Mouse (Mus musculus): Measurements from ENCODE around the gene Piezo1. TPM values are rescaled to one million over a fixed set of nuclear protein-coding genes. Genes with fewer than 3 reads are reported as not detected.

The Piezo1 gene
- polyA plus RNA-seq, 1 experiment from 2014 or later = 253 TPM

- in situ Hi-C loops (cut with MboI; ENCODE audit: low pct_unique_long_range_greater_than_20kb) = no loop called here
- no peaks in the 10 kb centered on the region for H3K27me3 ChIP-seq
- ATAC-seq (peak; percentile 49), DNase-seq (ENCODE audit: low read depth, low spot score) (peak; percentile 33)
- CTCF ChIA-PET = interaction anchor here (0.7 to 1.3 kb wide), 2 partner anchors 14 to 35 kb away, joined by 3 read pairs; no protein-coding TSS in a partner anchor
- POLR2A ChIA-PET = interaction anchor here (0.8 to 2.3 kb wide), 4 partner anchors 11 to 43 kb away, joined by 3 to 10 read pairs (median 4); partner anchors contain the start of gene Cyba
- no peak for TF ChIP-seq CTCF (IDR thresholded peaks at IDR 0.05)
Observed at GRCm38 (mm10) chr8:122475580-122476320, 75.4 kb downstream of the Piezo1 start, which contains the start of the genes Rnf166 and Ctu2. Rnf166 (minus strand) TSS chr8:122476064. Ctu2 (plus strand) TSS chr8:122476143.

DNA sequence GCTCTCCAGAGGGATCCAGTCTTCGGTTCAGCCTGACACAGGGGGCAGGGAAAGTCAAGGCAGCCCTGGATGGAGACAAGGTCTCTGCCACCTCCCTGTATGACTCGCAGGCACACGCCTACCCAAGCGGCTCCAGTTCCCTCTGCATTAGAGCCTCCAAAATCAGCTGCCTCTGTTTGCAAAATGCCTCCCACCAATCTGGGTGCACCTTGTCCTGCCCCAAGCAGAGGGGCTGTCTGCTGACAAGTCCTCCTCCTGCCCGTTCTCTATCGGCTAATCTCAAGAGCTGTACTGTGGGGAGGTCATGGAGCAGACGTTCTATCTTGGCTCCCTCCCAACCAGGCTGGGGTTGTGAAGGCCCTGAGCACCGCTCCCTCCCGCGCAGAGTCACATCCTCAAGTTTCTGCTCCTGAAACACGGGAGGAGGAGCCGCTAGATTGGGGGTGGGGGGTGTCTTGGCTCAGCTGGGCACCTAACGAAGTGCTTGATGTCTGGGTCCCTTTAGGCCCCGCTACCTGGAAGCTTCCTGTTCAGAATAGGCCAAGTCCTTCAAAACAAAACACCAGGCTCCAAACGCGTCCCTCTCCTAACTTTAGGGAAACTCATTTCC is 76.1 kb downstream of the Piezo1 start:
- DNase-seq (ENCODE audit: low read depth, low spot score) (no peak), ATAC-seq (no peak)
- no peaks in the 10 kb centered on the region for H3K27me3 ChIP-seq
- in situ Hi-C loops (cut with MboI; ENCODE audit: low pct_unique_long_range_greater_than_20kb) = no loop called here
- TF ChIP-seq CTCF (IDR thresholded peaks at IDR 0.05) = no peak
- CTCF ChIA-PET = interaction anchor here (0.7 to 1.5 kb wide), 3 partner anchors 11 to 34 kb away, joined by 3 to 5 read pairs (median 3); no protein-coding TSS in a partner anchor
- POLR2A ChIA-PET = interaction anchor here (0.7 to 2.3 kb wide), 6 partner anchors 12 to 77 kb away, joined by 3 to 10 read pairs (median 4); partner anchors contain the start of gene Cyba

DNA sequence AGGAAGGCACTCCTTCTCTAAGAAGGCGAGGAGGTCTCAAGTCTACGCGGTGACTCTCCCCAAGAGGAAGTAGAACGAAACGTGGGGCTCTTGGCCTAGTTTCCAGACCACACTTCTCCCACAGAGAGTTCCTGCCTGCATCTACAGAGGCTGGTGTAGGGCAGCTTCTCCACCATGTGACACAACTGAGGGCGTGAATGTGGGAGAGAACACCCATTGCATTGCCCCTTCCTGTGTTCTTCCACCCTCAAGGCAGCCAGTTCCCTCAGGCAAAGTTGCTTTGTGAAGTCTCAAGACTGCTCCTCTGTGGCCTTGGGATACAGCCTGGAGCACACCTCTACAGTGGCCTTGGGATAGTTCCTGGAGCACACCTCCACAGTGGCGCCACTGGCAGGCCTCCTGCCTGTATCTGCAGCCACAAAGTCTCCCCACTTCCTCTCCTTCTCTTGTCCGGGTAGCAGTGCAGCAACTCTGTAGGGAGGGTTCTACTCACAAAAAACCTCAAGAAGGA is 77.2 kb downstream of the Piezo1 start:
- in situ Hi-C loops (cut with MboI; ENCODE audit: low pct_unique_long_range_greater_than_20kb) = no loop called here
- ATAC-seq = no peak
- H3K27me3 ChIP-seq = no peaks in the 10 kb centered on the region
- ChIA-PET POLR2A (interaction anchor here (0.7 to 2.3 kb wide), 4 partner anchors 10 to 50 kb away, joined by 3 to 10 read pairs (median 7); partner anchors contain the start of gene Mvd), CTCF (interaction anchor here (1.5 kb wide), 1 partner anchor 10 kb away, joined by 5 read pairs; no protein-coding TSS in a partner anchor)
- TF ChIP-seq CTCF (IDR thresholded peaks at IDR 0.05) = no peak
- no peak for DNase-seq (ENCODE audit: low read depth, low spot score)

DNA sequence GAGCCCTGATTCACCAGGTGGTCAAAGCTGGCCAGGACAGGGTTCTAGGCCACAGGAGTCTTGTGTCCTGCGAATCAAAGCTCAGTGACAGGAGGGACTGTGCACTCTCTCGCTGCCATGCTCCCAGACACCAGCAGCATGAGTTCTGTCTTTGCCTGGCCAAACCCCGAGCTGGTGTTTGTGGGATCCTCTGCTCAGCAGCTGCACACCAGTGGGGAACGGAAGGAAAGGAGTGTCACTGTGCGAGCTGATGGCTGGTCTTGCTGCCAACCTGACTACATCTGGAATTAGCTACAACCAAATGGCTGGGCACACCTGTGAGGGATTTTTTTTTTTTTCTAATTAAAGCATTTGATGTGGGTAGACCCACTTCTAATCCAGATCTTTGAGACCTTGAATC is 80.4 kb downstream of the Piezo1 start:
- in situ Hi-C loops (cut with MboI; ENCODE audit: low pct_unique_long_range_greater_than_20kb) = no loop called here
- no peaks in the 10 kb centered on the region for H3K27me3 ChIP-seq
- ChIA-PET CTCF (interaction anchor here (1.1 kb wide), 1 partner anchor 27 kb away, joined by 5 read pairs; no protein-coding TSS in a partner anchor), POLR2A (interaction anchor here (0.7 kb wide), 1 partner anchor 565 kb away, joined by 5 read pairs; no protein-coding TSS in a partner anchor)
- no peak for TF ChIP-seq CTCF (IDR thresholded peaks at IDR 0.05)
- DNase-seq (ENCODE audit: low read depth, low spot score) = no peak
- no peak for ATAC-seq

- H3K27me3 ChIP-seq = no peaks in the 10 kb centered on the region
- DNase-seq (ENCODE audit: low read depth, low spot score) (no peak), ATAC-seq (no peak)
- in situ Hi-C loops (cut with MboI; ENCODE audit: low pct_unique_long_range_greater_than_20kb) = no loop called here
- TF ChIP-seq CTCF (IDR thresholded peaks at IDR 0.05) = no peak
- POLR2A ChIA-PET = no interaction called here
- CTCF ChIA-PET = interaction anchor here (1.0 kb wide), 1 partner anchor 25 kb away, joined by 3 read pairs; no protein-coding TSS in a partner anchor
Observed at GRCm38 (mm10) chr8:122469965-122470364, 81.2 kb downstream of the Piezo1 start.

DNA sequence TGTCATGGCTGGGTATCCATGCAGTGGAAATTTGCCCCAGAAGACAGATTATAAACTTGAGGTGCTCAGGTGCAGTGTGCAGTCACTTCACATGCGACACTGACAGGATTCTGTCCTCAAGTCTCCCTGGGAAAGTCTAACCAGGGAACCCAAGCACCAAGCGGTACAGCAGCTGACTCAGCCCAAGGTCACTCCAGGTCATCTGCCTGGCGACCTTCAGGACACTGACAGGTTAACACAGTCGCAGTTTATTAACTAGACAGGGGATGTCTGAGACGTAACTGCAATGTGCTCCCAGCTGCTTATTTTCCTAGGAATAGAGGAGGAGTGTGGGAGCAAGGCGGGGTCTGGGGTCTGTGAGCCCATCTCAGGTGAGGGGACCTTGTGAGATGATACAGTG is 81.7 kb downstream of the Piezo1 start:
- DNase-seq (ENCODE audit: low read depth, low spot score) (no peak), ATAC-seq (no peak)
- ChIA-PET CTCF (interaction anchor here (1.0 kb wide), 1 partner anchor 25 kb away, joined by 3 read pairs; no protein-coding TSS in a partner anchor), POLR2A (no interaction called here)
- in situ Hi-C loops (cut with MboI; ENCODE audit: low pct_unique_long_range_greater_than_20kb) = no loop called here
- TF ChIP-seq CTCF (IDR thresholded peaks at IDR 0.05) = no peak
- H3K27me3 ChIP-seq = no peaks in the 10 kb centered on the region

DNA sequence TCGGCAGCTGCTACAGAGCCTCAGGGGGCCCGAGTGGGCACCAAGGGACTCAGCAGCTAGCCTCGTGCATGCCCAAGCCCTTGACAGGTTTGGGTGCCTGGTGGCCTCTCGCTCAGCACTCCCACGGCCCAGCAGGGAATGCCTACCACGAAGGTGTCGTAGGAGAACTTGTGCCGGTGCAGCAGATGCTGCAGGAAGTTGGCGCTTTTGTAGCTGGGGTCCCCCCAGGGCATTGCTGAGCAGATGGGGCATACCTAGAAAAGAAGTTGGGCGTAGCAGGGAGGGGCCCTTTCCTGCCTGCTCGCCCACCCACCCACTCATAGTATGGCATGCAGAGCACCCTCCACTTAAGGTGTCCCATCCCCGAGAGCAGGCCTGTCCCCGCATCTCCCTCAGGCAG is 83.3 kb downstream of the Piezo1 start:
- DNase-seq (ENCODE audit: low read depth, low spot score) (no peak), ATAC-seq (no peak)
- in situ Hi-C loops (cut with MboI; ENCODE audit: low pct_unique_long_range_greater_than_20kb) = no loop called here
- ChIA-PET POLR2A (no interaction called here), CTCF (no interaction called here)
- no peaks in the 10 kb centered on the region for H3K27me3 ChIP-seq
- no peak for TF ChIP-seq CTCF (IDR thresholded peaks at IDR 0.05)

GRCm38 (mm10) chr8:122464985-122465384 is 86.1 kb downstream of the Piezo1 start:
- DNase-seq (ENCODE audit: low read depth, low spot score) = no peak
- ChIA-PET POLR2A (interaction anchor here (0.5 to 0.8 kb wide), 2 partner anchors 12 to 21 kb away, joined by 3 read pairs; no protein-coding TSS in a partner anchor), CTCF (no interaction called here)
- in situ Hi-C loops (cut with MboI; ENCODE audit: low pct_unique_long_range_greater_than_20kb) = no loop called here
- H3K27me3 ChIP-seq = no peaks in the 10 kb centered on the region
- no peak for ATAC-seq
- TF ChIP-seq CTCF (IDR thresholded peaks at IDR 0.05) = no peak

GRCm38 (mm10) chr8:122463651-122464640 is 87.2 kb downstream of the Piezo1 start:
- in situ Hi-C loops (cut with MboI; ENCODE audit: low pct_unique_long_range_greater_than_20kb) = no loop called here
- no peaks in the 10 kb centered on the region for H3K27me3 ChIP-seq
- ATAC-seq (no peak), DNase-seq (ENCODE audit: low read depth, low spot score) (no peak)
- CTCF ChIA-PET = interaction anchor here (1.0 to 1.5 kb wide), 3 partner anchors 9 to 18 kb away, joined by 3 to 5 read pairs (median 3); no protein-coding TSS in a partner anchor
- TF ChIP-seq CTCF (IDR thresholded peaks at IDR 0.05) = no peak
- POLR2A ChIA-PET = interaction anchor here (2.4 kb wide), 1 partner anchor 11 kb away, joined by 10 read pairs; the partner anchor contains the start of genes Ctu2 and Rnf166
